Mouse (Mus musculus) midbrain, embryonic 10.5 days (tissue): ENCODE results near the gene Iqsec3. TPM values are rescaled to one million over a fixed set of nuclear protein-coding genes. Genes with fewer than 3 reads are reported as not detected.

Experiments used
- DNase-seq: peaks from one replicate; pipeline ENCODE4 v3.0.0-alpha.2; 2017; ENCODE audit warnings: low spot score
- H3K27ac ChIP-seq: fragments of 300-500 bp; sonication (generic); replicated peaks from 2 replicates; pipeline ENCODE4 v1.5.1; 2016; ENCODE audit warnings: mild to moderate bottlenecking
- H3K27me3 ChIP-seq: fragments of 300-500 bp; sonication (generic); 2 replicates; pipeline ENCODE4 v1.6.1; 2016; ENCODE audit warnings: low read depth, mild to moderate bottlenecking; ENCODE audit not compliant: poor library complexity, severe bottlenecking
- H3K36me3 ChIP-seq: fragments of 300-500 bp; sonication (generic); 2 replicates; pipeline ENCODE4 v1.6.1; 2016; ENCODE audit warnings: mild to moderate bottlenecking, moderate library complexity
- H3K4me1 ChIP-seq: fragments of 300-500 bp; sonication (generic); 2 replicates; pipeline ENCODE4 v1.6.1; 2016
- H3K4me3 ChIP-seq: fragments of 300-500 bp; sonication (generic); 2 replicates; pipeline ENCODE4 v1.5.1; 2016; ENCODE audit warnings: mild to moderate bottlenecking, moderate library complexity
- H3K9me3 ChIP-seq: fragments of 300-500 bp; sonication (generic); replicated peaks from 2 replicates; pipeline ENCODE4 v1.6.1; 2016; ENCODE audit warnings: mild to moderate bottlenecking
- WGBS: fragments of 180-500 bp; shearing (Covaris S2); methylation state at CpG from one replicate; pipeline ENCODE4 v1.1.7; 2016; 5-methylcytosine and 5-hydroxymethylcytosine counted together
- microRNA-seq: library from miRNA; unstranded; fragments of <30 nt; microRNA quantifications from one replicate; pipeline ENCODE4, GENCODE M21; 2017
- polyA plus RNA-seq: library from polyadenylated mRNA; unstranded; fragments of >200 nt; fragmentation: Nextera tagmentation; extraction: Ambion mirVana; gene quantifications from 2 replicates; pipeline ENCODE4 v1.2.1, GENCODE M21; 2016

Gene Iqsec3
- polyA plus RNA-seq, 1 experiment from 2014 or later: 0.23 TPM

- WGBS: 91% methylated on average over 3 of the region's 3 CpGs
- peaks cover 7% of the 10 kb centered on the region; the same call in 1 of the 2 replicates for H3K27me3 ChIP-seq
- no peak for DNase-seq
- H3K4me3 ChIP-seq: no peak overlapping the region
- peaks cover 34% of the 10 kb centered on the region for H3K4me1 ChIP-seq
- H3K27ac ChIP-seq: no peak overlapping the region
- no peaks in the 10 kb centered on the region for H3K9me3 ChIP-seq
- no peaks in the 10 kb centered on the region for H3K36me3 ChIP-seq
Measured at GRCm38 (mm10) chr6:121325298-121325697, 148.2 kb downstream of the Iqsec3 start.

Small RNA genes lying within 50 kb of the gene (microRNA-seq; reads per million reads assigned to microRNA genes)
- gene Gm24855: not detected

Other genes starting within 250 kb of the Iqsec3 start
- 0.38 and 0.94 TPM in 2 replicates for gene Usp18, start 227.8 kb downstream of the Iqsec3 start, polyA plus RNA-seq
- gene Slc6a13, start 173.5 kb downstream of the Iqsec3 start, polyA plus RNA-seq: 1.4 and 2.4 TPM in 2 replicates
- 0.10 TPM in 1 of 2 replicates, not detected in the other for gene Slc6a12, start 130.6 kb downstream of the Iqsec3 start, polyA plus RNA-seq
- gene A2m, start 161.7 kb upstream of the Iqsec3 start, polyA plus RNA-seq: 5.2 and 8.8 TPM in 2 replicates